Mouse (Mus musculus) hindbrain, embryonic 13.5 days (tissue): ENCODE data around the gene Foxp1. TPM values are rescaled to one million over a fixed set of nuclear protein-coding genes. Genes with fewer than 3 reads are reported as not detected.

Source experiments
- ATAC-seq: fragments of 200-750 bp; cut with Nextera tagmentation; 2 replicates; pipeline ENCODE4 v1.8.0; 2017; ENCODE audit warnings: moderate TSS enrichment; ENCODE audit not compliant: low FRiP score
- H3K27ac ChIP-seq: fragments of 300-500 bp; sonication (generic); 2 replicates; pipeline ENCODE4 v1.5.1; 2015; ENCODE audit warnings: inconsistent platforms, mild to moderate bottlenecking, moderate library complexity
- H3K27me3 ChIP-seq: fragments of 300-500 bp; sonication (generic); 2 replicates; pipeline ENCODE4 v1.6.1; 2015; ENCODE audit warnings: mild to moderate bottlenecking, inconsistent platforms
- H3K36me3 ChIP-seq: fragments of 300-500 bp; sonication (generic); 2 replicates; pipeline ENCODE4 v1.6.1; 2015; ENCODE audit warnings: mild to moderate bottlenecking, inconsistent platforms
- H3K4me1 ChIP-seq: fragments of 300-500 bp; sonication (generic); replicated peaks from 2 replicates; pipeline ENCODE4 v1.6.1; 2015; ENCODE audit warnings: inconsistent platforms
- H3K4me2 ChIP-seq: fragments of 300-500 bp; sonication (generic); 2 replicates; pipeline ENCODE4 v1.6.1; 2015; ENCODE audit warnings: inconsistent platforms, mild to moderate bottlenecking, moderate library complexity
- H3K4me3 ChIP-seq: fragments of 300-500 bp; sonication (generic); 2 replicates; pipeline ENCODE4 v1.5.1; 2015; ENCODE audit warnings: mild to moderate bottlenecking, inconsistent platforms
- H3K9ac ChIP-seq: fragments of 300-500 bp; sonication (generic); 2 replicates; pipeline ENCODE4 v1.6.1; 2015; ENCODE audit warnings: mild to moderate bottlenecking, inconsistent platforms
- H3K9me3 ChIP-seq: fragments of 300-500 bp; sonication (generic); 2 replicates; pipeline ENCODE4 v1.6.1; 2016; ENCODE audit warnings: inconsistent platforms
- WGBS: fragments of 180-500 bp; shearing (Covaris S2); methylation state at CpG from one replicate; pipeline ENCODE4 v1.1.7; 2015; 5-methylcytosine and 5-hydroxymethylcytosine counted together
- polyA plus RNA-seq: library from polyadenylated mRNA; unstranded; fragments of >200 nt; fragmentation: Nextera tagmentation; extraction: Ambion mirVana; gene quantifications from 2 replicates; pipeline ENCODE4 v1.2.1, GENCODE M21; 2015

Gene Foxp1
- polyA plus RNA-seq, 1 experiment from 2014 or later = 64.7 TPM

DNA sequence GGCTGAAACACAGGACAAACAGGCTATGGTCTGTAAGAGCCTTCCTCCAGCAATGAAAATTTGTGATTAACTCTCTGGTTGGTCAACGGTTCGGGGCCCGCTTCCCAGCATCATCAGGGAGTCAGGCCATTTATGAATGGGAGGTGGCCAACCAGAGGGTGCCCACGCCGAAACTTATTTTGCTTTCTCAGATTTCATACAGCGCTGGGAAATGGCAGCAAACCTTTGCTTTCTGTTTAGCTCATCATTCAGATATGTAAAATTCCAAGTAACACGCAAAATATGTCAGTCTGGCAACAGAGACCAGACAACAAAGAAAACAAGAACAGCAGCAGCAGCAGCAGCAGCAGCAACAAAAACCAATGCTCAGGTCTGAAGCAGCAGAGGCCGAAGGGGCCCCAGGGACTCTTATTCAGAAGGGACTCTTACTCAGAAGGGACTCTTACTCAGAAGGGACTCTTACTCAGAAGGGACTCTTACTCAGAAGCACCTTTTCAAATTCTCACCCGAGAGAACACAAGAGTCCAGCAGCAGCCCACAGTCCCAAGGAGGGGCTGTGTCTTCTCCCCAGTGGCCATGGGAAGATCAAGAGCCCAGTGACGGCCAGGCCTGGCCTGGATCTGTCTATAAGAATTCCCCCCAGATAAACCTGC is 391.6 kb downstream of the Foxp1 start:
- Histone ChIP-seq H3K4me1 (peaks cover 31% of the 10 kb centered on the region), H3K36me3 (no peaks in the 10 kb centered on the region), H3K9me3 (no peaks in the 10 kb centered on the region), H3K4me2 (no peak overlapping the region), H3K27me3 (0 out of 2 replicates have a peak, but pooled peaks cover 4% of the 10 kb centered on the region), H3K27ac (peak overlapping the region; percentile 12; the same call in 1 of the 2 replicates), H3K9ac (no peak overlapping the region), H3K4me3 (no peak overlapping the region)
- ATAC-seq = no peak
- 60% methylated on average over 10 of the region's 10 CpGs for WGBS

DNA sequence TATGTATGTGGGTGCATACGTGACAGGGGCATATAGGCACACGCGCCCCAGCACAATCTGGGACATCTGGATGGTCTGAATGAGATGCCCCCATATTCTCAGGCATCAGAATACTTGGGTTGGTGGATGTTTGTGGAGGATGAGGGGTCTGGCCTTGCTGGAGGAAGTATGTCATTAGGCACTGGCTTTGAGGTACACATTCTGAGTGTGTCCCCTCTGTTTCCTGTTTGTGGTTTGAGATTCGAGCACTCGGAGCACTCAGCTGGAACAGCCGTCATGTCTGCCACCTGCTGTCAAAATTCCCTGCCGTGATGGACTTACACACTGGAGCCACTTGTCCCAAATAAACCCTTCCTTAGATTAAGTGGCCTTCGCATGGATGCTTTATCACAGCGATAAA is 395.8 kb downstream of the Foxp1 start:
- H3K9me3 ChIP-seq = no peaks in the 10 kb centered on the region
- H3K36me3 ChIP-seq = no peaks in the 10 kb centered on the region
- H3K9ac ChIP-seq = no peak overlapping the region
- H3K27me3 ChIP-seq = no peaks in the 10 kb centered on the region
- peaks cover 16% of the 10 kb centered on the region for H3K4me1 ChIP-seq
- H3K4me3 ChIP-seq = no peak overlapping the region
- H3K4me2 ChIP-seq = no peak overlapping the region
- 83% methylated on average over 9 of the region's 9 CpGs for WGBS
- no peak overlapping the region for H3K27ac ChIP-seq
- no peak for ATAC-seq

DNA sequence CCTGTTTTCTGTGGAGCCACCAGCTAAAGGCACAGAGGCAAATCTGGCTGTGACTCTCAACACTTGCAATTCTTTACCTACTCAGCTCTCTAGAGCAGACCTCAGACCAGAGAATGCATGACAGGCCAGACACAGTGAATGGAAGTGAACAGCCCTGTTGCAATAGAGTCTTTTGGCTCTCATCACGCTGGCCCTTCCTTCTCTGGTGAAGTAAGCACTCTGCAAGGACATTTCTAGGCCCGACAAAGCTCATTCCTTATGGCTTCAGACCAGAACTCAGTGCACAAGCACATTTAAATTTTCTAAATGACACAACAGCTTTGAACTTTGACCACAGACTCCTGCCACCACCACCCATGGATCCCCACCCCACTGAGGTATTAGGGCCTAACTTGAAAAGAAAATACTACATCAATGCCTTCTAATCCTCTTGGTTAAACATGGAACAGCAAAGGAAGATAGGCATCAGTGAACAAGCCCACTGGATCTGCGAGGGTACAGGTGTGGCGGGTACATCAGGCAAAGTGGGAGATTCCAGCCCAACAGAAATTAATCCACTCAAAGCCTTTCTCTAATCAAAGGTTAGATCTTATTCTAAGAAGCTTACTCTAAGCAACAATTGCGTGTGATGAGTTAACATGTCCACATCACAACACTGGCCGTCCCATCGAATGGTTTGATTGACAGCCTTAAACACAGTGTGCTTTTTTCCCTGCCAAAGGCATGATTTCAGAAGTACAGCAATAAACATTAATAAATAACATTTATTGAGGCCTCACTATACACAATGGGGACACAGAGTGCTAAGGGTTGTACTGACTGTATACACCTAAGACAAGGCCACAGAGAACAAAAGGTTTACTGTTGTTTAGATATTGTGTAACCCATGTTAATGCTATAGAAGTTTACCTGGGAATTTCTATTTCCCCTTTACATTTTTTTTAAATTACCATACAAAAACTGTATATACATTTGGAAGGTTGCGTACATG is 401.4 kb downstream of the Foxp1 start:
- no peaks in the 10 kb centered on the region for H3K9me3 ChIP-seq
- no peak overlapping the region for H3K9ac ChIP-seq
- H3K4me1 ChIP-seq = peaks cover 5% of the 10 kb centered on the region; the same call in 1 of the 2 replicates
- H3K27me3 ChIP-seq = no peaks in the 10 kb centered on the region
- no peak overlapping the region for H3K4me3 ChIP-seq
- ATAC-seq = no peak
- no peak overlapping the region for H3K4me2 ChIP-seq
- 89% methylated on average over 8 of the region's 8 CpGs for WGBS
- no peaks in the 10 kb centered on the region for H3K36me3 ChIP-seq
- H3K27ac ChIP-seq = no peak overlapping the region

- Histone ChIP-seq H3K4me3 (no peak overlapping the region), H3K4me1 (no peaks in the 10 kb centered on the region), H3K4me2 (no peak overlapping the region), H3K9ac (no peak overlapping the region), H3K27me3 (no peaks in the 10 kb centered on the region), H3K9me3 (no peaks in the 10 kb centered on the region), H3K27ac (no peak overlapping the region), H3K36me3 (no peaks in the 10 kb centered on the region)
- no peak for ATAC-seq
- 81% methylated on average over 4 of the region's 4 CpGs for WGBS
Observed at GRCm38 (mm10) chr6:99118534-99118933, 404.0 kb downstream of the Foxp1 start.

- no peaks in the 10 kb centered on the region for H3K36me3 ChIP-seq
- H3K4me1 ChIP-seq = no peaks in the 10 kb centered on the region
- no peak overlapping the region for H3K4me3 ChIP-seq
- no peak overlapping the region for H3K9ac ChIP-seq
- 97% methylated on average over 1 of the region's 1 CpGs for WGBS
- ATAC-seq = no peak
- H3K27me3 ChIP-seq = no peaks in the 10 kb centered on the region
- H3K4me2 ChIP-seq = no peak overlapping the region
- H3K9me3 ChIP-seq = no peaks in the 10 kb centered on the region
- no peak overlapping the region for H3K27ac ChIP-seq
Observed at GRCm38 (mm10) chr6:99117411-99117810, 405.1 kb downstream of the Foxp1 start.

GRCm38 (mm10) chr6:99111856-99112255 is 410.7 kb downstream of the Foxp1 start:
- WGBS = 81% methylated on average over 4 of the region's 4 CpGs
- no peaks in the 10 kb centered on the region for H3K36me3 ChIP-seq

GRCm38 (mm10) chr6:99108417-99108816 is 414.1 kb downstream of the Foxp1 start:
- no peak overlapping the region for H3K9ac ChIP-seq
- WGBS = 76% methylated on average over 4 of the region's 4 CpGs
- no peaks in the 10 kb centered on the region for H3K9me3 ChIP-seq
- no peak for ATAC-seq
- H3K27me3 ChIP-seq = no peaks in the 10 kb centered on the region
- no peak overlapping the region for H3K4me3 ChIP-seq
- H3K4me1 ChIP-seq = peaks cover 14% of the 10 kb centered on the region
- H3K27ac ChIP-seq = no peak overlapping the region
- no peak overlapping the region for H3K4me2 ChIP-seq
- no peaks in the 10 kb centered on the region for H3K36me3 ChIP-seq

More at GRCm38 (mm10) chr6:99111856-99112255, 410.7 kb downstream of the Foxp1 start:
- H3K4me2 ChIP-seq = no peak overlapping the region
- H3K27me3 ChIP-seq = no peaks in the 10 kb centered on the region
- H3K9ac ChIP-seq = no peak overlapping the region
- no peak for ATAC-seq
- H3K9me3 ChIP-seq = no peaks in the 10 kb centered on the region
- H3K27ac ChIP-seq = no peak overlapping the region
- H3K4me1 ChIP-seq = no peaks in the 10 kb centered on the region
- H3K4me3 ChIP-seq = no peak overlapping the region

- Histone ChIP-seq H3K9me3 (no peaks in the 10 kb centered on the region), H3K36me3 (no peaks in the 10 kb centered on the region), H3K27ac (no peak overlapping the region), H3K4me3 (no peak overlapping the region), H3K27me3 (no peaks in the 10 kb centered on the region), H3K4me1 (peaks cover 18% of the 10 kb centered on the region), H3K9ac (no peak overlapping the region), H3K4me2 (no peak overlapping the region)
- no peak for ATAC-seq
- WGBS = 94% methylated on average over 6 of the region's 6 CpGs
Observed at GRCm38 (mm10) chr6:99107674-99108073, 414.8 kb downstream of the Foxp1 start.

DNA sequence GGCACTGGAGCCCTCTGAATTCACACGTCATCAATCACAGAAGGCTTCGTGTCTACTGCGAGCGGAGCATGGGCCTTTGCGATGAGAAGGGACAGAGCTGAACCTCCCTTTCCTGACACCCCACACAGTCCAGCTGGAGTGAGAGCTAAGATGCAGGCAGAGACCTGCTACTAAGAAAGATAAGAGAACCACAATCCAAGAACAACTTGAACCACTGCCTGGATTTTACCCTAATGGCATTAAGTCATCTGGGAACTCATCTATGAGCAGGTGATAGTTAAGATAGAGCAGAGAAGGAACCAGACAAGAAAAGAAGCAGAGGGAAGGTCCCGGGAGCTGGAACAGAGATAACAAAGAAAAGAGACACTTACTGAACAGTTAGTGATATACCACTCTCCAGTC is 415.4 kb downstream of the Foxp1 start:
- Histone ChIP-seq H3K4me2 (no peak overlapping the region), H3K9ac (no peak overlapping the region), H3K27me3 (no peaks in the 10 kb centered on the region), H3K36me3 (no peaks in the 10 kb centered on the region), H3K27ac (no peak overlapping the region), H3K4me1 (peaks cover 18% of the 10 kb centered on the region), H3K9me3 (no peaks in the 10 kb centered on the region), H3K4me3 (no peak overlapping the region)
- WGBS = 76% methylated on average over 6 of the region's 6 CpGs
- ATAC-seq = no peak

- 85% methylated on average over 4 of the region's 4 CpGs for WGBS
- Histone ChIP-seq H3K36me3 (no peaks in the 10 kb centered on the region), H3K4me1 (peaks cover 26% of the 10 kb centered on the region), H3K27ac (no peak overlapping the region), H3K4me3 (no peak overlapping the region), H3K9me3 (no peaks in the 10 kb centered on the region), H3K9ac (no peak overlapping the region), H3K27me3 (no peaks in the 10 kb centered on the region), H3K4me2 (no peak overlapping the region)
- ATAC-seq = no peak
Observed at GRCm38 (mm10) chr6:99105979-99106378, 416.5 kb downstream of the Foxp1 start.

DNA sequence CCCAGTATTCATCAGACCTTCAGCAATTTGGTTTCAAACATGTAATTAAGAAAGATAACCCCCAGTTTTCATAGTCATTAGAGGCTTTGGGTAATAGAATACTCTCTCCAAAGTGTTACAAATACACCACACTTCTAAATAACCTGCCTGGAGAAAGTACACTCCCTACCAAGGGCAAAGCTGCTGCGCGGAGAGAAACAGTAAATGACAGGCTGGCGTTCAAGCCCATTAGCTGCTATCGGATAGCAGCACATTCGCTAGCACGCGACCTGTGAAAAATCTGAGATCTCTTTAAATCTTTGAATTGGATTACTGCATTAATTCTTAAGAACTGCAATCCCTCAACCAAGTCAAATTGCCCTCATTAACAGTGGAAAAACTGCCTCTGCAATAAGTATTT is 418.1 kb downstream of the Foxp1 start:
- 54% methylated on average over 7 of the region's 7 CpGs for WGBS
- Histone ChIP-seq H3K4me3 (no peak overlapping the region), H3K4me1 (peaks cover 26% of the 10 kb centered on the region), H3K27ac (no peak overlapping the region), H3K4me2 (no peak overlapping the region), H3K27me3 (0 out of 2 replicates have a peak, but pooled peaks cover 2% of the 10 kb centered on the region), H3K9ac (no peak overlapping the region), H3K36me3 (no peaks in the 10 kb centered on the region), H3K9me3 (no peaks in the 10 kb centered on the region)
- no peak for ATAC-seq

DNA sequence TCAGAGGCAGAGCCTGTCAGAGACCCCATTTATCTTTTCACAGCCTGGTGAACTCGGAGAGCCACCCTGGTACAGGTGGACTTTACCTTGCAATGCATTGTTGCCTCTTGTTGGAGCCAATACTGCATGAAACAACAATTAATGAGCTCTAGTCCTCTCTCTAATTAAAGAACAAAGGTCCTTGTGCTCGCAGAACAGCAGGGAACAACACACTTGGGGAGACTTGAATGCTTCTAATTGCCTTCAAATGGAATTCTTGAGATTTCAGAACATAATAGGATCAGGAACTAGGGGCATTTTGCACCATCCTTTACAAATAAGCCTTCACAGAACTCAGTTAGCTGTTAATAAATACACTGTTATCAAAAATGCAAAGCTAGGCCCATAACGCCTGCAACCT is 418.6 kb downstream of the Foxp1 start:
- 38% methylated on average over 3 of the region's 3 CpGs for WGBS
- H3K27ac ChIP-seq = no peak overlapping the region

More for the DNA sequence above, 418.6 kb downstream of the Foxp1 start:
- H3K4me2 ChIP-seq = no peak overlapping the region
- no peaks in the 10 kb centered on the region for H3K9me3 ChIP-seq
- 0 out of 2 replicates have a peak, but pooled peaks cover 2% of the 10 kb centered on the region for H3K27me3 ChIP-seq
- H3K36me3 ChIP-seq = no peaks in the 10 kb centered on the region
- H3K4me1 ChIP-seq = peaks cover 26% of the 10 kb centered on the region
- H3K9ac ChIP-seq = no peak overlapping the region
- H3K4me3 ChIP-seq = no peak overlapping the region
- ATAC-seq = no peak
